Mouse (Mus musculus): ENCODE data around the gene Fkbp11.

The Fkbp11 gene

DNA sequence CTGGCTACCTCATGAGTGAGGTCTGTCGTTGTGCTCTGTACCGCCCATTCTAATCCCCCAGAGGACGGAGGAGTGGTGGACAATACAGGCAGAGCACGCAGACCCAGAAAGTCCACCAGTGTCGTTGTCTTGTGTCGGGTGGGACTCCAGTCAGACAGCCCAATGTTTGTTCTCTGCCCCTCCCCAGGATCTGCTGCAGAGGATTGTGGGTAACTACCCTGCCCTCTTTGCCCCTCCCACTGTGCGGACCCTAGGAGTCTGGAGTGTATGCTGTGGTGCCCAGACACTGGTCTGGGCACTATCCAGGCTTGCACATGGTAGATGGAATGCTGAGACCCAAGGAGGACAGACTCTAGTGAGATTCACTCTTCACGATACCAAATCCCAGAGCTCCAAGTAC, 31.8 kb downstream of the Fkbp11 start:
- no peak for DNase-seq (ENCODE audit: low spot score in 2 of 2)

DNA sequence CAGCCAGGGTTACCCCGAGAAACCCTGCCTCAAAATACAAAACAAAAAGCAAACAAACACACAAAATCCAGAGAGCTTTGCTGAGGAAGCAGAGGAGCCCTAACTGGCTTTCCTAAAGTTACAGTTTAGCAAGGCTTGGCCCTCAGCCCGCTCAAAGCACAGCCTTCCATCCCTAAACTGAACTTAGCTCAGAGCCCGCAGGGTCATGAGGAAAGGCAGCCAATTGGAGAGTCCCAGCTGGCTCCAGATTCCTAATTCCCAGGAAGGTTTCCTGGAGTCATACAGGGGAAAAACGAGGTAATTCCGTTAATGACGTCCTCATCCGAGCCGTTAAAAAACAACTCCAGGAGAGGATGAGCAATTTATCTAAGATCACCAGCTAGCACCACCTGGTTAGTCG, 32.3 kb downstream of the Fkbp11 start:
- no peak for DNase-seq (ENCODE audit: low spot score in 2 of 2)

DNA sequence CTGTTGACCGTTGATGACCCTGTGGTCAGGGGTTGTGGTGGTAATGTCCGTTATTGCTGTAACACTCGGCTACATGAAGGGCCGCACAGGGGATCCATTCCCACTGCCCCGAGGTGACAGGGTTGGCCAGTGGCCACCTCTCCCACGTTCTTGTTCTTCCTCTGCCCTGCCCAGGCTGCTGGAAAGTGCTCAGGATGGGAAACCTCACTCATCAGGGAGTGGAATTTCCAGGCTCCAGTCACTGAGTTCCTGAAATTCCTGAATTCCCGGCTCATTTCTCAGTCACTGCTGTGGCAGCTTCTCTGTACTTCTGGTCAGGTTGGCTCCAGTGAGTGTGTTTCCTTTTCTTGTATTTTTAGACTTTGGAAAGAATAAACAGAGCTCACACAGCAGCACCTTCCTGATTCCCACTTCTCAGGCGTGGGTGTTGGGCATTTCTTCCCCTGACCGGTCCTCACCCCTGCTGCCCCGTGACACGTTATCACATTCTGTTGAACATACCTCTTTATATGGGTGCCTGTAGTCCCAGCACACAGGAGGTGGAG, 35.8 kb downstream of the Fkbp11 start:
- no peak for DNase-seq (ENCODE audit: low spot score in 2 of 2)

DNA sequence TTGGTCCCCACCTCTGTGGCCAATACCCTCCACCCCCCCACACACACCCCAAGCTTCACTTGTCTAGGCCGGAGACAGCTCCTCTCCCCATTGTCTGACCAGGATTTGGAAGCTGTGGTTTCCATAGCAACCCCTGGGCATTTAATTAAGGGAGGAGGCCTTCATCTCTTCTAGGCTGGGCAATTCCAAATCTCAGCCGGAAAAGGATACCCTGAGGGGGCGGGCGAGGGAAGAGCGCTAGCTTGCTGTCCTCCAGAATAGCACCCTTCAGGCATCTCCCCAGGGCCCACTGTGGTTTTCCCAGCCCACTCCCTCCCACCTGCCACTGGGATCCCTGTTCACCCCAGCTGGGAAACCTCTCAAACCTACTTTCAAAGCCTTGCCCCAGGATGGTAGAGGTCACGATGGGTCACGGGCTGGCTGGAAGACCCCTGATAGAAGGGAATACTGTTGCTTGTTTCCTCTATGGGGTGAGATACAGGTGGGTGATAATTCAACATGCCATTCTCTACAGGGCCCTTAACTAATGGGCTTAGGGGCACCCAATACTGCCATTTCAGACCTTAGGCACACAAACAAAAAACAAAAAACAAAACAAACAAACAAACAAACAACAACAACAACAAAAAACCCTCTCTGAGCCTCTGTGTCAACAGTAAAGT, 36.4 kb downstream of the Fkbp11 start:
- peak in 1 of 2 experiments; percentile 52 for DNase-seq (ENCODE audit: low spot score in 2 of 2)

DNA sequence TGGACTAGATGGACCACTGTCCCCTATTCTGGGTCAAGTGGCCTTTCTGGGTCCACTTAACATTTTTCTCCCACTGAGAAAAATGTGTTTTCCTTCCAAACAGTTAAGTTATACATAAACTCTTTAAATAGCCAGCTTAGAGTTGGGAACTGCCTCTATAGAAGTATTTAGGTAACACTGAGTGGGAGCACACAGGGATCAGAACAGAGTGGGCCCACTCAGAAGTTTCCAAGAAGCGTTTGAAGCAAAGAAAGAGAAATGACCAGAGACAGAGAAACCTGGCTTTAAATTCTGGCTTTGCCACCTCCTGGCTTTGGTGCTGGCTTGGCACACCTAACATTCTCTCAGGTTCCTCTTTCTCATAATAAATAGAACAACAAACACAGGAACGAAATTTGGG, 38.3 kb downstream of the Fkbp11 start:
- no peak for DNase-seq (ENCODE audit: low spot score in 2 of 2)

DNA sequence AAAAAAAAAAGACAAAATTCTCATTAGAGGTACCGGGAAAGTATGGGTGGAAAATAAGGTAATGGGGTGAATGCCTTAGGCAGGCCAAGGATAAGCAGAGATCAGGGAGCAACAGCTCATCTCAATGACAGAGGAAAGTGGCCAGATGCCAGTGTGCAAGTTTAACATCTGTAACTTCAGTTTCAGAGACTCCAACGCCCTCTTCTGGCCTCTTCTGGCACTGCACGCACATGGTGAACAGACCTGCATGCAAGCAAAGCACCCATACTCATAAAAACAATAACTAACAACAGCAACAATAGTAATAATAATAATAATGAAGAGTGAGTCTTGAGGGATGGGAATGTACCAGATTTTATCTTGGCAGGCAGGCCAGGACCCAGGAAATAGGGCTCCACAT, 42.1 kb downstream of the Fkbp11 start:
- no peak for DNase-seq (ENCODE audit: low spot score in 2 of 2)

DNA sequence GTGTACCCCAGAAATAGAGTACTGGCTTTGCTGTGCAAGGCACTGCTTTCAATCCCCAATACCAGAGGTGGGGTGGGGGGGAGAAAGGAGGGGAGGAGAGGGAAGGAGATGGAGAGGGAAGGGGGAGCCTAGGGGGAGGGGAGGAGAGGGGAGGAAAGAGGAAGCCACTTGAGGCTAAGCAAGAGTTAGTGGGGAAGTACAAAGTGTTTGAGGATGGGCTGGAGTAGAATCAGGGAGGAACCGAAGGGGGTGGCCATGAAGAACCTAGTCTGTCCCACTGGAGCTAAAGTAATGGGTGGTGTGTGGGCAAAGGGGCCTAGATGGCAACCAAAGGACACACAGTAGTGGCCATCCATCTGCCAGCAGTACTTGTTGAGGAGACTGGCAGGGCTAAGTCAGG, 44.3 kb downstream of the Fkbp11 start:
- no peak for DNase-seq (ENCODE audit: low spot score in 2 of 2)

DNA sequence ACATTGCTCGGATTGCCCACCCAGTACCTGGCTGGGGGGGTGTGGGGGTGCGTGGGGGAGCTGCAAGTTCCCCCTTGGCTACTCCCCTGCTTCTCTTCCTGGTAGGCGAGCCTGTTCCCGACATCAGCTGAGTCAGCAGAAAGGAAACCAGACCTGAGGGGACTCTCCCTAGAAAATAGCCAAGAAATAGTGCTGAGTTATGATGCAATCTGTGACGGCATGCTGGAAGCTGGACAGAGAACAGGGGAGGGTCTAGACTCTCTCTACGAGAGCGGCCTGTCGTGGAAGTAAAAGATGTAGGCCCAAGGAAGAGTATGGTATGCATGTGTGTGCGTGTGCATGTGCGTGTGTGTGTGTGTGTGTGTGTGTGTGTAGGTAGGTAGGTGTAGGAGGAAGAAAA, 44.8 kb downstream of the Fkbp11 start:
- no peak for DNase-seq (ENCODE audit: low spot score in 2 of 2)

DNA sequence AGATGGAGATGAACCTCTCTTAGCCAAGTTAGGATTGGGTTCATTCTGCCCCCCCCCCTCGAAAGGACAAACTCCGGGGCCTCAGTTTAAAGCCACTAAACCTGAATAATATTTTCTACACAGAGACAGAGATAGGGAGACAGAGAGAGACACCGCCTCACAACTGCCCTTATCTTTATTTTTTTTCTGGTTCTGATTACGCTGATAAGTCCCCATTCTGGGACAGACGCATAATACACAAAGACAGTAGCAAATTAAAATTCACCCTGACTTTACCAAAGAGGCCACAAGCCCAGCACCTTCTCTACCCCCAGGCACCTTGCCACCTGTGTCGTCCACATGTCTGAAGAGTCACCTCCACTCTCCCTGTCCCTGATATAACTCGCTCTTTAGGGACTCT, 46.4 kb downstream of the Fkbp11 start:
- DNase-seq (ENCODE audit: low spot score in 2 of 2): no peak

DNA sequence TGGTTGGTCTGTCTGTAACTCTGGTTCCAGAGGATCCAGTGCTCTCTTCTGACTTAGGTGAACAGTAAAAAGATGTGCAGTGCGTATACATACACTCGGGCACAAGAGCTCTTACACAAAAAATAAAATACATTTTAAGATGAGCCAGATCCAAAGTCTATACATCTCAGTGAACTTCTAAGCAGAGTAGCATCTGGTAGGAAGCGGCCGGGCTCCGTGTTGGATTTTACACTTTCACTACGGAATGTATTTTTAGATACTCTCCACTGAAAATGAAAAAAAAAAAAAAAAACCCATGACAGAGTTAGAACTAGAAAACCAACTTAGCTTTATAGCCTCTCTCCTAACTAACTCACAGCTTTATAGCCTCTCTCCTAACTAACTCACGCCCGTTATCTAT, 47.3 kb downstream of the Fkbp11 start:
- no peak for DNase-seq (ENCODE audit: low spot score in 2 of 2)

DNA sequence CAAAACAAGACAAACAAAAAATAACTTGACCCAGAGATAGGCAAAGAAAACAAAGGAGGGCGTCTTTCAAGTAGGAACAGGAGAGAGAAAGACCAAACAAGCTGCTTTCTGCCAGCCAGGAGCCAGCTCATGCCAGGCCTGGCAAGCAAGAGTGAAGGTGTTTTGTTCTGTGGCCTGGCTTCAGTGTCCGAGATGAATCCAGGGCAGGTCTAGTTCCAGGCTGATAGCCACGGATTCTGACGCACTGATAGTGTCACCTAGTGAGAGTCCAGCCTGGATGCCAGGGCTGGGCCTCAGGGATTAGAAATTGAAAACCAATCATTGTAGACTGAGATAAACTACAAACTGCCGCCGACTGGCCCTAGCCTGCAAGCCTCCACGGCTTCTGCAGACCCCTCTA, 50.0 kb downstream of the Fkbp11 start:
- DNase-seq (ENCODE audit: low spot score in 2 of 2): no peak

DNA sequence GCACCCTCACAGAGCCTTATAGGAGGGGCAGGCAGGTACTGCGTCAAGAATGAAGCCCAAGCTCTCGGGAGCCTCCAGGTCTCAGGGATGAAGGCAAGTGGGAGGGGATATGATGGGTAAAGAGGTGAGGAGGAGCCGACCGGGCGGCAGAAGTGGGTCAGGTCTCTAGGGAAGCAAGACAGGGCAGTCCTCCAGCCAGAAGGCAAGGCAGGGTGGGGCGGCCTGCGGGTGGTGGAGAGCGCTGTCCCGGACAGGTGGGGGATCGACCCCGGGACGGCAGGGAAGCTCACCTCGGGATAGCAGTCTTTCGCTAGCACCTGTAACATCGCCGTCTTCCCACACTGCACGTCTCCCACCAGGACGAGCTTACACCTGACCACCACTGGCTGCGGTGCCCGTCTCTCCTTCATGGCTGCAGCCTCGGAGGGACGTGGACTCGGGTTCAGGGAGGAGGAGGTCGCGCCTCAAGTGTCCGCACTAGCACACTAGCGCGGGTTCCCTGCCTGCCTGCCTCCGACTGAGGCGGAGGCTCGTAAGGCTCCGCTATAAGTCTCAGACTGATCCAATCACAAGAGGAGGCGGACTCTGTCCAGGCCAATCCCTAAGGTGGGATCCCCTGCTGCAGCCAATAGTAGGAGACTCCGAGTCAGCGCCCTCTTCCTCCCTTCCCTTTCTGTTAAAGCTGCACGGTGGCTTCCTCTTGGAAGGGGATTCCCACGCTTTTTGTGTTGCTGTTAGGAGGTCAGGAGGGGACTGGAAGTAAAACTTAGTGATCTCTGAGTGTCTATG, 50.9 kb downstream of the Fkbp11 start, which contains the start of gene Rnd1:
Rnd1 (minus strand) TSS at position 522 of the 789 bp plus-strand sequence.
- peak; percentile 85 to 90 for DNase-seq (ENCODE audit: low spot score in 2 of 2)

DNA sequence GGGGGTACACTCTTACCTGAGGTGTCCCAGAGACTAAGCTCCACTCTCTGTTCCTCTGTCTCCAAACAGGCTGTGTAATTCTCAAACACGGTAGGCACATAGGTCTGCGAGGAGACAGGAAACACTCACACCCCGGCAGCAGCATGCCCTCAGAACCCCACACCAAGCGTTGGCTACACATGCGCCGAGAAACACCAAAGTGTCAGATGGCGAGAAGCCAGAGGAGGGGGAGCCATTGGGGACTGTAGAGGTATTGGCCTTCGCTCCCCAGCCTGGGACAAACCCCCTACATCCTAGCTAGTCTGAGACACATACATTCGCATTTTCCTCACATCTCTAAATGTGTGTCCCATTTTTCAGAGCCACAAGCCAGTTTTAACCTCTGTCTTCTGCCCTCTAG, 51.5 kb downstream of the Fkbp11 start:
- DNase-seq (ENCODE audit: low spot score in 2 of 2): no peak

DNA sequence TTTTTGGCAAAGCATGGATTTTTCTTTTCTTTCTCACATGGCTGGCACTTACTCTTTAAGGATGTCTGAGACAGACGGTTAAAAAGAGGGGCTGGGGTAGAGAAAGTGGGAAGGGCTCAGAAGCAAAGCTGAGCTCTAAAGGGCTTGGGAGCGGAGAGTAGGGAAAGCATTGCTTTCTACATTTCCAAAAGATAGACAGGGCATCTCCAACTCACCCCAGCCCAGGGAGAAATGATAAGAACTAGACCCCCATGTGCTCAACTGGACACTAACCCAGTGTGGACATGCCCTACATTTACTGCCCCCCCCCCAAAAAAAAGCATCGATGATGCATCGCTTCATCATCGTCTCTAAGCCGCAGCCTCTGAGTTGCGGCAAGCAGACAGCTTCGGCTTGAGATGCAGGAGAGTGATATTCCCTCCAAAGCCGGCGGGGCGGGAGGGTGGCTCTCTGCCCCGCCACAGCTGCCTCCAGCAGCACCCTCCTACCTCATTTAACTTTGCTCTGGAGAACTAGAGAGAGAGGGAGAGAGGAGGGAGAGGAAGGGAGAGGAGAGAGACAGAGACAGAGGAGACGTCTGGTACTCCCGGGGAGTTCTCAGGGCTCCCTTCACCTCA, 52.3 kb downstream of the Fkbp11 start:
- no peak for DNase-seq (ENCODE audit: low spot score in 2 of 2)

DNA sequence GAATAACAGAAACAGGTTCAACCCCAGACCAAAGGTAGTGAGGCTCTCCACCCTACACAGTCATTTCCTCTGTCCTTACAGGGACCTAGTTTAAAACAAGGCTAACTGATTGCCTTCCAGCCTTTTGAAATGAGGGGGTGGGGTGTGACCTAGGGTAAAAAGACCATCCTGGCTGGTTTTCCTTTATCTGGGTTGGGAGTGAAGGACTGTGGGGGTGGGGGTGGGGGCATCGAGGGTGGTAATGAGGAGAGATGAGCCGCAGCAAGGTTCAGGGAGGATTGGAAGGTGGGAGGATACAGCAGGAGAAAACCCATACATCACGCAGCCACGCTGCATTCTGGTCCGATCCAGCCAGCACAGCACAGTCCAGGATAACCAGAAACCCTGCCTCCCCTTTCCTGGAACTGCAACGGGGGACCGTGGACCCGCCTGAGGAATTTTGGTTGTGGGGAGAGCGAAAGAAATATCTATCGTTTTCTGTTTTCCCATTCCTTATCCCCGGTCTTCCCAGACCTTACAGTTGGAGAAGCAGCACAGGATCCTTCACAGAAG, 52.9 kb downstream of the Fkbp11 start:
- DNase-seq (ENCODE audit: low spot score in 2 of 2): no peak

All from right cerebral cortex, postnatal 36 days (tissue).